Mouse (Mus musculus): ENCODE results near the gene Syne4.

Gene Syne4

GRCm38 (mm10) chr7:30314721-30315155, at the start of gene Syne4:
Syne4 (plus strand) TSS chr7:30314807.
- DNase-seq (ENCODE audit: low read depth, low spot score) = no peak

DNA sequence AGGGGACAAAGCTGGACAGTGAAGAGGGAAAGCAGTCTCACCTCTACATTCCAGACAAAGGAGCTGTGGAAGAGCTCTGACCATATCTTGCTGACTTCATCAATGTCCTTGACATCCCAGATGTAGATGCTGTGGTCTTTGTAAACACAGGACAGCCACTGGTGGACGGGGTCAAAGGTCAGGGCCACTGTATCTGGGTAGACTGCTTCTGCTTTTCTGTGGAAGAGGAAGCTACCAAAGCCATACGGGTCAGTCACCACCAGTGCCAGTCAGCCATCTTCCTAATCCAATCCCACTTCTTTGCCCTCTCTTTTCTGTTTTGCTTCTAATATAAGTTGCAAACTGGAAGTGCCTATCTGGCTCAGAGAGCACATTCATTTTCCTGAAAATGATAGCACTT, 49.6 kb upstream of the Syne4 start:
- DNase-seq (ENCODE audit: low read depth, low spot score) = no peak

DNA sequence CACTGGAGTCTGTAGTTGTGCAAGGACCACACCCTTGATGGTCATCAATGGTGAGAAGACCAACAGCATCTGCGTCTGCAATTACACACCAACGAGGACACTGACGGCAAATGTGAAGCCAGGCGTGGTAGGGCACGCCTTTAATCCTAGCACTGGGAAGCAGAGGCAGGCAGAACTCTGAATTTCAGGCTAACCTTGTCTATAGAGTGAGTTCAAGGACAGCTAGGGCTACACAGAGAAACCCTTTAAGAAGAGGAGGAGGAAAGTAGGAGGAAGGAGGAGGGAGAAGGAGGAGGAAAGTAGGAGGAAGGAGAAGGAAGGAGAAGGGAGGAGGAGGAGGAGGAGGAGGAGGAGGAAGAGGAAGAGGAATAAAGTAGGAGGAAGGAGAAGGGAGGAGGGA, 49.1 kb upstream of the Syne4 start:
- DNase-seq (ENCODE audit: low read depth, low spot score) = no peak

GRCm38 (mm10) chr7:30265935-30266334, 48.7 kb upstream of the Syne4 start:
- peak; percentile 77 for DNase-seq (ENCODE audit: low read depth, low spot score)

DNA sequence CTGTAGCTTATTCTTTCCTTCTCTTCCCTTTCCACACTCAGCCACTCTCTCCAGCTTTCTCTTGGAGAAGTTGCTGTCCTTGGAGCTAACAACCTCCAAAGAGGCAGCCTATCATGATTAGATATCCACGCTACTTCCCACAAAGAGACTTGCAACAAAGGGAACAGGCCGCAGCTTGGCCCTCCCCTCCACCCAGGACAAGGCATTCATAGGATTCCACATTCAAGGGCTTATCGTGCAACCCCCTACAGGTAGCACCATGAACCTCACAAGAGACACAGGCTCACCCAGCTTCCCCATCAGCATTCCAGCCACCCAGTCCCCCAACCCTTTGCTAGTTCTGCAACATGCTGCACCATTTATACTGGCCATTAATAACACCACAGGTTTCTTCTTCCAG, 47.8 kb upstream of the Syne4 start:
- peak; percentile 67 for DNase-seq (ENCODE audit: low read depth, low spot score)

DNA sequence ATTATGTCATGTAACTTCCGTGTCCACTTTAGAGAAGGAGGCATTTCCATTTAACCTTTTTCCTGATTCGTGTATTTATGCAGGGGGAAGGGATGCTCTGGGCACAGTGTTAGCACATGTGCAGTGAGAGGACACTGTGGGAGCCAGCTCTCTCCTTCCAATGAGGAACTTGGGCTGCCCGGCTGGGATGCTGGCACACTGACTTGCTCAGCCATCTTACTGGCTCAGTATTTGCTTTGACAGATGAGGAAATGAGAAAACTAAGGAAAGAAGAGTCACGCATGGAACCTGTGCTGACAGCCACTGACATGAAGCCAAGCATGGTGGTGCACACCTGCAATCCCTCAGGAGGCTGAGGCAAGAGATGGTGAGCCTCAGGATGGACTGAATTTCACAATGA, 45.0 kb upstream of the Syne4 start:
- no peak for DNase-seq (ENCODE audit: low read depth, low spot score)

DNA sequence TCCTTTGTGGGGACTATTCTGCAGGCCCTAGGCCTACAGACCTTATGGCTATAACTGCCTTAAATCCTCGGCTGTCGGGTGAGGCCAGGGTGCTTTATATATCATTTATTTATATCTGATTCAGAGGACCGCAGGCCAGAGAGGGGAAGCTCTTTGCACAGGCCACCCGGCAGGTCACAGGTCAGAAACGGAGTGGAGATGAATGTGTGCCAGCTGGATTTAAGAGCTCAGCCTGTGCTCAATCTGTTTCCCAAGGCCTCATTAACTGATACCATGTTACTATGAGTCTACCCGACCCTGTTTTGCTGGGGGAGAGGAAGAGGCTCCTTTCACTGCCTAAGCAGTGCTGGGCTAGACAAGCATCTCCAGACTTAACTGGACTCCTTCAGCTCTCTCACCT, 40.2 kb upstream of the Syne4 start:
- DNase-seq (ENCODE audit: low read depth, low spot score) = no peak

DNA sequence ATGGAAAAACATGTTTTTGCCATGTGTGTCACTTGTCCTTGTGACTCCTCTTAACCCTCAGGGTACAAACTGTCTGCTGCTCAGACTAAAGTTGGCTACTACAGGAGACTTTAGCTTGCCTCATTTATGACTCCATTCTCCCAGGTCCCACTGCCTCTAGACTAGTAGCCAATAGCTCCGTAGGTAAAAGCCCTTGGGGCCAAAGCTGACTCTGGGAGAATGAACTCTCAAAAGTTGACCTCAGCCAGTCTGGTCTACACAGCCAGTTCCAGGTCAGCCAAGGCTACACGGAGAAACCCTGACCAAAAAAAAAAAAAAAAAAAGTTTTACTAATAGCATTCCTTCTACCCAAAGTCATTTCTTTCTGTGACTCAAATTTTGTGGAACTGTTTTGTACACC, 35.7 kb upstream of the Syne4 start:
- no peak for DNase-seq (ENCODE audit: low read depth, low spot score)

DNA sequence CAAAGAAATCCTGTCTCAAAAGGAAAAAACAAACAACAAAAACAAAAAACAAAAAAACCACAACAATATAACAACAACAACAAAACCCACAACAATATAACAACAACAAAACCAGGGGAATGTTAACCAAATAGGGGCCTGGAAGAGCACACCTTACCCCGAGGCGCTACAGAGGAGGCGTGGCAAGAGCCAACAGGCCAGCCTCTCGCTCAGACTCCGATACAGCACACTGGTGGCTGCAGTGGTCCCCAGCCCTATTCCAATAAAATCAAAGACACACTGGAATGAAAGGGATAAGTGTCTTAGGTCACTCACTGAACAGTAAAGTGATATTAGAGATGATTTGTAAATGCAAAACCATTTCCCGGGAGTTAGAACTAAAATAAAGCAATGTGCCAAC, 35.1 kb upstream of the Syne4 start:
- DNase-seq (ENCODE audit: low read depth, low spot score) = no peak

- peak; percentile 91 for DNase-seq (ENCODE audit: low read depth, low spot score)
These were observed 34.5 kb upstream of the Syne4 start, which contains the start of the genes Thap8 and Wdr62 for GRCm38 (mm10) chr7:30279951-30280669. Thap8 (plus strand) TSS chr7:30280094. Wdr62 (minus strand) TSS chr7:30280419.

GRCm38 (mm10) chr7:30280670-30281138, 33.9 kb upstream of the Syne4 start:
- peak; percentile 76 for DNase-seq (ENCODE audit: low read depth, low spot score)

GRCm38 (mm10) chr7:30281522-30281921, 33.1 kb upstream of the Syne4 start:
- no peak for DNase-seq (ENCODE audit: low read depth, low spot score)

- DNase-seq (ENCODE audit: low read depth, low spot score) = no peak
These were observed 31.9 kb upstream of the Syne4 start for GRCm38 (mm10) chr7:30282740-30283139.

GRCm38 (mm10) chr7:30286701-30287410, 27.8 kb upstream of the Syne4 start:
- DNase-seq (ENCODE audit: low read depth, low spot score) = no peak

- no peak for DNase-seq (ENCODE audit: low read depth, low spot score)
These were observed 26.6 kb upstream of the Syne4 start for GRCm38 (mm10) chr7:30288046-30288445.

DNA sequence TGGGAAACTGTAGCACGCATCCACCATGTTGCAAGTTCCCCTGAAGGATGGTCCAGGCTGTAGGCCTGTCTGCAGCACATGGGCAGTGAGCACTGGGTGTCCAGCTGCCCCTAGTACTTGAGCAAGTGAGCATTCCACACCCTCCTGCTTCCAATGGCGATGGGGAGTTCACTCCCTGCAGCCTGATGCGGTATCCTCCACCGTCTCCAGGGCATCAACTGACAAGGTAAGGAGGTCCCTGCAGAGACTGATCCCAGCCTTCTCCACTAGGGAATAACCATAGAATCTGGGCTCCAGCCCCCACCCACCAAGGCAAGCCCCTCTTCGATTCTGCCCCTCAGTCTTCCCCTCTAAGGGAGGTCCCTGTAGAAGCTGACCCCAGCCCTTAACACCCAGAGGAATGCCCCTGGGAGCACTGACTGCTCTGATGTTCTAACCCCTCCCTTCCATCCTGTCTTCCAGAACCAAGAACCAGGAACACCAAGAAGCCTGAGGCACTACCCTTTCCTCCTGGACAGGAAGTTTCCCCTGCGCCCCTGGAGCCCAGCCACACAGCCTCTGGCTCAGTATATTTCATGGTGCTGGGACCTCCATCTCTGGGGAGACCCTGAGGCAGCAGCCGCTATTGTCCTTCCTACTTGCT, 25.4 kb upstream of the Syne4 start:
- no peak for DNase-seq (ENCODE audit: low read depth, low spot score)

- DNase-seq (ENCODE audit: low read depth, low spot score) = no peak
These were observed 24.8 kb upstream of the Syne4 start for GRCm38 (mm10) chr7:30289714-30290399.

- no peak for DNase-seq (ENCODE audit: low read depth, low spot score)
These were observed 23.1 kb upstream of the Syne4 start, which contains the start of gene Clip3 for GRCm38 (mm10) chr7:30291215-30292131. Clip3 (plus strand) TSS chr7:30291728.

DNA sequence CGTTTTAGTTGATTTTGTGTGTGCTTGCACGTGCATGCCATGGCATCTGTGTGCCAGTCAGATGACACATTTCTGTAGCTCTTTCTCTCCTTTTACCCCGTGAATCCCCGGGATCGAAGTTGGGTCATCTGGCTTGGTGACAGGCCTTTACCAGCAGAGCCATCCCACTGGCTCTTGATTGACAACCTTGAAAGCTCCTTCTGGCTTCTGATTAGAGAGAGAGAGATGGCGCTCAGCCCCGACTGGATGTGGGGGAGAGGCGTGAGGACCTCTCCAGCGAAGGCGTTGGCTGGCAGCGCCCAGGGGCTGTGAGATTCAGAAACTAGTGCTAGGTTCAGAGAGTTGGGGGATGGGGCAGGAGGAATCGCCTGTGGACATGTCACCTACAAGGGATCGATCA, 20.8 kb upstream of the Syne4 start:
- no peak for DNase-seq (ENCODE audit: low read depth, low spot score)

DNA sequence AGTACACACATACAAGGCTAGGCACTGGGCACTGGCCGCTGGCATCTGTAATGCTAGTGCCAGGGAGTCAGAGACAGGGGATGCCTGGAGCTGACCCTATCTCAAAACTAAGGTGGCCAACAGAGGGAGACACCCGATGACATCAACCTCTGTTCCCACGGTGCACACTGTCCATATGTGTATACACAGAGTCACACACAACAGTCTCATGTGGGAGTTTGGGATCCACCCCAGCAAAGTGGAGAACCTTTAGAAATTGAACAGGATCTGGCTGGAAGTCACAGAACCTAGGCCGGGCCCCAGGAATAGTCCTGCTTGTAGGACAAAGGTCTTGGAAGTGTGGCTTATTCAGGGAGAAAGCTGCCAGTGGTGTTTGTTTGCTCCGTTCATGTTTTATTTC, 20.3 kb upstream of the Syne4 start:
- no peak for DNase-seq (ENCODE audit: low read depth, low spot score)

DNA sequence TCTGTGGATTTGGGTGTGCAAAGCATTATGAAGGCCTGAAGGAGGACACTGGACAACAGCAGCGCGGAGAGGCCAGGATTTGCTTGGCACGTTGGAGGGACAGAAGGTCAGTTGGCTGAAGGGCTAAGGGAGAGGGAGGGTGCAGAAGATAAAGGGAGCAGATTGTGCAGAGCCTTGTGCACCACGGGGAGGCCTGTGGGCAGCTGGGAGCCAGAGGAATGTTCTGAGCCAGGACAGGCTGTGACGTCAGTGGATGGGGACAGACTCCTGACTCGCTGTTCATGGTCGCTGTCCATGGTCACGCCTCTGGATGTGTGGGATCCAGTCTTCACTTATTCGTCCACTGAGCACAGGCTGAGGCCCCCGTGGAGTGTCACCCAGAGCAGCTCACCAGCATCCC, 19.5 kb upstream of the Syne4 start:
- DNase-seq (ENCODE audit: low read depth, low spot score) = no peak

All from WW6 (cell line).